Mouse (Mus musculus): Measurements from ENCODE around the gene Cog1.

The Cog1 gene

DNA sequence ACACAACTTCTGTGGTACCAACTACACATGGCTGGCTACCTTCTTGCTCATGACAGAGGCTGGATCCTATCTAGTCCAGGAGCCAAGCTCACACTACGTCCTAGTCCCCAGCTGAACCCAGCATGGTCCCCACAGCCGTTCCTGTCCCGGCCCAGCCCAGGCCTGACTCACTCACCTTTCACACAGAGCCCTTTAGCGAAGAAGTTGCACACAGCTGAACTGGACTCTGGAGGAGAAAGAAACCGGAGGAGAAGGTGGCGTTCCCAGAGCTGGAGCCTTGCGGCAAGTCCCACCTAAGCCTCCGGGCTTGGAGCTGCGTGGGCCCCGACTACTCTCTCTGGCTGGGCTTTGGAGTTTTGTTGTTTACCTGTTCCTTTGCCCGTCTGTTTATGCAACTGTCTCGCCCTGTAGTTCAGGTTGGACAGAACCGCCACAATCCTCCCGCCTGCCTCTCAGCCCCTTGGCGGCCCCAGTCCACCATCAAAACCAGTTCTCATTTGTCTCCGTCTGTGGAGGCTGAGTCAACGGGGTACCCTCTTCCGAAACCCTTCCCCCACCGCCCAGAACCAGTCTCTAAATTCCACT is 59.8 kb downstream of the Cog1 start:
- DNase-seq = no peak

DNA sequence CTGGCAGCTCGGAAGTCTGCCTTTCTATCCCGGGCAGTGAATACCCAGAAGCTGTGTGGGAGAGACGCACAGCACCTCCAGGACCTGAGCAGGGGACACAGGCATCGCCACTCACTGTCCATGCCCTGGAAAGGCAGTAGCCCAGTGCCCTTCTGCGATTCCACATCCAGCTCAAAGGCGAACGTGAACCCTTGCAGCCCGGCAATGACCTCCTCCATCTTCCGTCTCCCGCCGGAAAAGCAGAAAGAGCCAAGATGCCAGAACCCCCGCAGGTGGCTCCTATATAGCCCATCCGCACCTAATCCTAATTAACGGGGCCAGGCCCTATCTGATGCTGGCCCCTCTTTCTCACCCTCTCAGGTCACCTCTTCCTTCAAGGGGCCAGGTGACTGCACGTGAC is 60.3 kb downstream of the Cog1 start:
- DNase-seq = no peak

DNA sequence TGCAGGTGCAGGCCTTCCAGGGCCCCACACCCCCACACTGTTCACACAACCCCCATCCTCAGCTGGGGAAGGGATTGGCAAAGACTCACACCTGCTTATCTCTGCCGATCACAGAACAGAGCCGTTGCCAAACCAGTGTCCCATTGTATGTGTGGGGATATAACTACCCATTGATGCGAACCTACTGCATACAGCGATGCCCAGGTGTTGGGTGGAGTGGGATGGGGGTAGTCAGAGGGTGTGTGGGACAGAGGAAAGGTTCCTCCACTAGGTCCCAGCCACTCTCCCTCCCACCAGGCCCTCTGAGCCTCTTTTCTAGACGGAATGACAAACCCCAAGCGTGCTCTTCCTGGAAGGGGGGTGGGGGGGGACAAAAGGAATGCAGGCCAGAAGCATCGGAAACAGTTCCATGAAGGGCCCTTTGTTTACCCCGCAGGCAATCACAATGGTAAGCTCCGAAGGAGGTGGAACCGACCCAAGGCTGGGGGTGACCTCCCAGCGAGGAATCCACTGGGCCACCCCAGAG is 60.8 kb downstream of the Cog1 start, which contains the start of gene Cpsf4l:
Cpsf4l (minus strand) TSS at position 287 of the 526 bp plus-strand sequence.
- DNase-seq = no peak

DNA sequence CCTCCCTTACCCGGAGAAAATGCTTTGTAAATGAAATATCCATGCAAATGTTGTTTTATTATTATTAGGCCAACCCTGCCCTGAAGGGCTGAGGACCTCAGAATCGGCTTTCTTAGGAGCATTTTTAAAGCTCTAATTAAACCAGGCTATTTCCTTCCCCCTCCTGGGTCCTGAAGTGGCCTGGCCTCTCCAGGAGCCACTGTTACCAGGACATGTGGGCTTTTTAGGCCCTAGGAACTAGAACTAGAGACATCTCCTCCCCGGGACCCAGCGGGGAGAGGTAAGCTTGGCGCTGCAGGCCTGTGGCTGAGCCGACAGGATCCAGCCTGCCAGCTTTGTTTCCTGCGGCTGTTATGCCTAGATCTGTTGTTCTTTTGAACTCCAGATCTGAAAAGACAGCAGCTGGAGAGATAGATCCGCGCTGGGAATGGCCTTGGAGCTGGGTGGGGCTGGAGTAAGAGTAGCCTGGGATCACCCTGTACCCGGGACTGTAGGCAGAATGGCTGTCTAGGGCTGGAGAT is 61.3 kb downstream of the Cog1 start:
- DNase-seq = no peak

DNA sequence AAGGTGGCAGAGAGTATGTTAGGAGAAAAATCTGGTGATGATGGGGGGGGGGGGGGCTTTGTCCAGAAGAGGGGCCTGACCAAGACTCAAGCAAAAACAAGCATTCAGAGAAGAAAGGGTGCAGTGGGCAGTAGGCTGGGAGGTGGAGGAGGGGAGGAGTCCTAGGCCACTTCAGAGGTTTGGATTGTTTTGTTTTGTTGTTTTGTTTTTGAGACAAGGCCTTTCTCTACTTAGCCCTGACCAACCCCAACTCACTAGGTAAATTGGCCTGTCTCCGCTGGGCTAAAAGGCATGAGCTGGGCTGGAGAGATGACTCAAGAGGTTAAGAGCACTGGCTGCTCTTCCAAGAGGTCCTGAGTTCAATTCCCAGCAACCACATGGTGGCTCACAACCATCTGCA is 62.1 kb downstream of the Cog1 start:
- no peak for DNase-seq

DNA sequence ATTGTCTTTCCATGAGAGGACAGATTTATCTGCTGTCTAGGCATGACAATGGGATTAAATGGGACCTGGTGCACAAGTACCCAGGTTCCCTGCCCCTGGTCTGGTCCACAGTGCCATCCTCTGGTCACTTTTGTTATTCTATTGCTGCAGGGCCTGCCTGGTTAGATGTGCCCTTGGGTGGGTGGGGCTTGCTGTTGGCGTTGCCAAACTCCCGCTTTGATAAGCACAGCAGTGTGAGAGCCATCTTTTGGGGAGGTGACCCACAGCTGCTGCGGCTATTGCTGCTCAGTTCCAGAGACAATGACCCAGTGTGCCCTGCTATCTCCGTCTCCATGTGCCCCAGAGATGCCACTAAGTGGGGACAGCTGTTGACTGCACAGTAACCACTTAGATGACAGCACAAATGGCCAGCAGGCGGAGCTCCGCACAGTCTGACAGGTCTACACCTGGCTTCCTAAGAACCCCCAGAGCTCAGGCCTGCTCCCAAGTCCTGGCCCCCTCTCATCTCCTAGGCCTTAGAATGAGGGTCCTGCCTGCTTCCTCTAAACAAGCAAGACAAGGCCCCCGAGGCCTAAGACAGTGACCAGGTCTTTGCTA is 66.2 kb downstream of the Cog1 start:
- peak; percentile 57 for DNase-seq

DNA sequence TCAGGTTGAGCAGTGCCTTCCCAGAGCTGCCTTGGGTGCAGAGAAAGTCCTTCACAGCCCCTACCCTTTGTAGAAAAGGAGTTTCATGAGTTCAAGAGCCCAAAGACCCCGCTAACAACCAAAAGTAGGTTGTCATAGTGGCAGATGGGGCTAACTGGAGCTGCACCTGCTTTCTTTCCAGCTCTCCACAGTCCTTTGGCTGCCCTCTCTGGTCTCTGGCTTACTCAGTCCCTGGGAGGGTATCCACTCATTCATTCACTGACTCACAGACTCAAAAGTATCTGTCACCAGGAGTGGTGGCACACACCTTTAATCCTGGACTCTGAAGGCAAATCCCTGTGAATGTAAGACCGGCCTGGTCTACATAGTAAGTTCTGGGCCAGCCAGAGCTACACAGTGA is 67.2 kb downstream of the Cog1 start:
- DNase-seq = no peak

All from lung, postnatal 36 days (tissue).